Mouse (Mus musculus) hindbrain, embryonic 16.5 days (tissue): ENCODE results near the gene Gucd1. TPM values are rescaled to one million over a fixed set of nuclear protein-coding genes. Genes with fewer than 3 reads are reported as not detected.

ENCODE experiments used
- ATAC-seq: fragments of 200-750 bp; cut with Nextera tagmentation; 2 replicates; pipeline ENCODE4 v1.8.0; 2017; ENCODE audit warnings: moderate TSS enrichment, moderate library complexity
- H3K27ac ChIP-seq: fragments of 300-500 bp; sonication (generic); 2 replicates; pipeline ENCODE4 v1.5.1; 2014; ENCODE audit warnings: low read depth, mild to moderate bottlenecking, control low read depth, low read length, moderate library complexity
- H3K27me3 ChIP-seq: fragments of 300-500 bp; sonication (generic); replicated peaks from 2 replicates; pipeline ENCODE4 v1.6.1; 2014; ENCODE audit warnings: low read length; ENCODE audit not compliant: control insufficient read depth, insufficient read depth
- H3K36me3 ChIP-seq: fragments of 300-500 bp; sonication (generic); 2 replicates; pipeline ENCODE4 v1.6.1; 2014; ENCODE audit warnings: mild to moderate bottlenecking, low read length, moderate library complexity, mixed read lengths; ENCODE audit not compliant: control insufficient read depth, insufficient read depth
- H3K4me1 ChIP-seq: fragments of 300-500 bp; sonication (generic); 2 replicates; pipeline ENCODE4 v1.6.1; 2014; ENCODE audit warnings: low read depth, low read length; ENCODE audit not compliant: control insufficient read depth, insufficient read depth
- H3K4me2 ChIP-seq: fragments of 300-500 bp; sonication (generic); 2 replicates; pipeline ENCODE4 v1.6.1; 2014; ENCODE audit warnings: mild to moderate bottlenecking, low read length, control low read depth, moderate library complexity
- H3K4me3 ChIP-seq: fragments of 300-500 bp; sonication (generic); 2 replicates; pipeline ENCODE4 v1.5.1; 2014; ENCODE audit warnings: mild to moderate bottlenecking, low read length, control low read depth, moderate library complexity
- H3K9ac ChIP-seq: fragments of 300-500 bp; sonication (generic); 2 replicates; pipeline ENCODE4 v1.6.1; 2014; ENCODE audit warnings: low read depth, mild to moderate bottlenecking, control low read depth, low read length, moderate library complexity
- H3K9me3 ChIP-seq: fragments of 300-500 bp; sonication (generic); 2 replicates; pipeline ENCODE4 v1.6.1; 2014; ENCODE audit warnings: mild to moderate bottlenecking, low read length, moderate library complexity; ENCODE audit not compliant: control insufficient read depth
- WGBS: fragments of 180-500 bp; shearing (Covaris S2); extraction: QIAGEN DNeasy Blood & Tissue Kit; methylation state at CpG from one replicate; pipeline ENCODE4 v1.1.7; 2014; 5-methylcytosine and 5-hydroxymethylcytosine counted together
- polyA plus RNA-seq: library from polyadenylated mRNA; unstranded; fragments of >200 nt; fragmentation: Nextera tagmentation; extraction: Ambion mirVana; gene quantifications from 2 replicates; pipeline ENCODE4 v1.2.1, GENCODE M21; 2015

The Gucd1 gene
- polyA plus RNA-seq, 1 experiment from 2014 or later = 15.4 TPM

DNA sequence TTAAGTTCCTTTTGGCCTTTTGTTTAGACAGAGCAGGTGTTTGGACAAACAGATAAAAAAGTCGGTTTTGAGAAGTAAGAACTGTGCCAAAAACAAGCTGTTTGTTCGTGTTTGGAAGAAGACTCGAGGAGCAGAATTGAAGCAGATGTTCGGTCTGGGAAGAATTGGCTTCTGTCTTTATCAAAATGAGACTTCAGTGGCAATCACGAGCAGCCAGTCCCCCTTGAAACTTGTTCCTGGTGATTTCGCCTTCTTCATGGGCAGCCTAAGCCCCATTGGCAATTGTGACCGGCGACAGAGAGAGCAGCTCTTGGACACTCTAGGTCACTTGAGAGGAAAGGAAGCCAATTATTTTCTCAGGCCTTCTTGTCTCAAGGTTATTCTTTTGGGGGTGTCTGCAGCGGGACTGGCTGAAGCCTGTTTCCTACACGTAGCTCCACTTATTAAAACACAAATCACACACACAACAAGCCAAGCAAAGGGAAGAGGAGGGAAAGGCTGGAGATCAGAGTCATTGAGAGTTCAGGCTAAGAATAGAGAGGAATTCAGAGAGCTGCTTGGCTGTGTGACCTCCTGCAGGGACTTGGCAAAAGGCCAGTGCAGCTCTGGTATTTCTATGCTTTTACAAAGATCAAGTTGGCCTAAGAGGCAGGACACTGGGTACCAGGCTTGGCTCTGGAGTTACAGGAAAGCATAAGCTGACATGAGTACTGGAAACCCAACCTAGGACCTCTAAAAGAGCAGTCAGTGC is 66.6 kb downstream of the Gucd1 start:
- no peak overlapping the region for H3K9ac ChIP-seq
- H3K4me2 ChIP-seq = no peak overlapping the region
- peaks cover 2% of the 10 kb centered on the region for H3K4me1 ChIP-seq
- H3K27me3 ChIP-seq = no peaks in the 10 kb centered on the region
- H3K27ac ChIP-seq = peak overlapping the region; percentile 34; the same call in 1 of the 2 replicates
- H3K9me3 ChIP-seq = no peaks in the 10 kb centered on the region
- no peak overlapping the region for H3K4me3 ChIP-seq
- 29% methylated on average over 10 of the region's 10 CpGs for WGBS
- ATAC-seq = peak; percentile 87
- H3K36me3 ChIP-seq = no peaks in the 10 kb centered on the region

GRCm38 (mm10) chr10:75450331-75450730 is 67.4 kb downstream of the Gucd1 start:
- Histone ChIP-seq H3K4me1 (peaks cover 2% of the 10 kb centered on the region), H3K27me3 (no peaks in the 10 kb centered on the region), H3K4me3 (no peak overlapping the region), H3K27ac (no peak overlapping the region), H3K36me3 (no peaks in the 10 kb centered on the region), H3K4me2 (no peak overlapping the region), H3K9me3 (no peaks in the 10 kb centered on the region), H3K9ac (no peak overlapping the region)
- ATAC-seq = no peak
- WGBS = 87% methylated on average over 8 of the region's 8 CpGs

DNA sequence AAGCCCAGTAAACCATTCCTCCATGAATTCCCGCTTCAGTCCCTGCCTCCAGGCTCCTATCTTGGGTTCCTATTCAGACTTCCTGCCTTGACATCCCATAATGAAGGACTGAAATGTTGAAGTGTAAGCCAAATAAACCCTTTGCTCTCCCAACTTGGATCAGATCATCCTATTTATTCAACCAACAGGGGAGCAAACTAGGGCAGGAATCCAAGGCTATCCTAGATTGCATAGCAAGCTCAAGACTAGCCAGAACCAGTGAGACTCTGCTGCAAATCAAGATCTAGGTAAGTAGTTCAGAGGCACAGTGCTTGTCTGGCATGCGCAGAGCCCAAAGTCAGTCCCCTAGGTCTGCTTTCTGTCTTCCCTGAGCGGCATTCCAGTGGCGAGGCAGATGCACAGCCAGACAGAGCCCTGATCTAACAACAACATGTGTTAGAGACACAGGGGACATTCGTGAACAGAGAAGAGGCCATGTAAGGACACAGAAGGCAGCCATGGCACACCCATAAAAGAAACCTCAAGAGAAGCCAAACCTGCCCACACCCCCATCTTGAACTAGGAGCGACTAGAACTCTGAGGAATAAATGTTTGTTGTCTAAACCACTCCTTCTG is 68.9 kb downstream of the Gucd1 start:
- Histone ChIP-seq H3K27ac (no peak overlapping the region), H3K27me3 (no peaks in the 10 kb centered on the region), H3K9ac (no peak overlapping the region), H3K4me1 (peaks cover 6% of the 10 kb centered on the region), H3K4me3 (no peak overlapping the region), H3K9me3 (no peaks in the 10 kb centered on the region), H3K4me2 (no peak overlapping the region), H3K36me3 (no peaks in the 10 kb centered on the region)
- ATAC-seq = no peak
- WGBS = 83% methylated on average over 6 of the region's 6 CpGs

GRCm38 (mm10) chr10:75447489-75447888 is 70.3 kb downstream of the Gucd1 start:
- Histone ChIP-seq H3K36me3 (no peaks in the 10 kb centered on the region), H3K4me2 (no peak overlapping the region), H3K27me3 (no peaks in the 10 kb centered on the region), H3K9ac (no peak overlapping the region), H3K4me1 (peaks cover 6% of the 10 kb centered on the region), H3K27ac (no peak overlapping the region), H3K9me3 (no peaks in the 10 kb centered on the region), H3K4me3 (no peak overlapping the region)
- no peak for ATAC-seq
- WGBS = 82% methylated on average over 11 of the region's 11 CpGs

DNA sequence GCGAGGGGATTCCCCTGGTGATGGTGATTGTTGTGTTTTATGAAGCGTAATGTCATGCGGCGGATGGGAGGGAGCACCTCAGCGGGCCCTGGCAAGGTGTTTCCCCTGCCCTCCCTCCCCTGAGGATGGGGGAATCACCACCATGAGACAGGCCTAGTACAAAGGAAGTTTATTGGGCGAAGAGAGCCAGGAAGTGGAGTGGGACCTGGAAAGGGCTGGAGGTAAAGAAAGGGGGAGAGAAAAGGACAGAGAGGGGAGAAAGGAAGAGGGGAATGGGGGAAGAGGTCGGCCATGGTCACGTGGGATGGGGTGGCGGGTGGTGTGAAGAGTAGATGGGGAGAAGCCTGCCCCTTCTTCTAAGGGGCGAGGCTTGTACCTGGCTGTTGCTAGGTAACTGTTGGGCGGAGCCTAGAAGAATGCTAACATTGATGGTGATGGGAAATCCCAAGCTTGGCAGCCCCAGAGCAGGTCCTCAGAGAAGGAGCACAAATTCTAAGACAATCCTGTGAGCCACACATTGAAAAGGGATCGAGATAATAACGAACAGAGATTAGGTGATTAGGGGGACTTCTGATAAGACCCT is 71.2 kb downstream of the Gucd1 start:
- Histone ChIP-seq H3K4me1 (peaks cover 4% of the 10 kb centered on the region), H3K36me3 (no peaks in the 10 kb centered on the region), H3K4me3 (no peak overlapping the region), H3K9ac (no peak overlapping the region), H3K27ac (no peak overlapping the region), H3K27me3 (no peaks in the 10 kb centered on the region), H3K9me3 (no peaks in the 10 kb centered on the region), H3K4me2 (no peak overlapping the region)
- no peak for ATAC-seq
- 71% methylated on average over 13 of the region's 13 CpGs for WGBS

DNA sequence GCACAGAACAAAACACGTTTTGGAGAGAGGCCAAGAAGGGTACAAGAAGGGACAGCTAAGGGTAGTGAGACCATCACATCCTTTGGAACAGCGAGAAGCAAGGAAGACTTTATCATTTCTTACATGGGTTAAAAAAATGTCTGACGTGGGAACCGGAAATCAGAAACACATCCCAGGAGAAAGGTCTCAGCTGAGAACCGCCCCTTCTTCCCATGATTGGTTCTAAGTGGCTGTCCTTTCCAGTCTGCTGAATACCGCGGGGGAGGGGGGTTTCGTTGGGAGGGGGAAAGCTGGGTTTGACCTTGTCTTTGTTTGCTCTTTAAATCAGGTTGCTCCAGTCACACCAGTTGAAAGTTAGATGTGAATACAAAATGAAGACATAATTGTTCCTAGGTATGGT is 72.7 kb downstream of the Gucd1 start:
- 60% methylated on average over 8 of the region's 8 CpGs for WGBS
- peaks cover 4% of the 10 kb centered on the region; the same call in 1 of the 2 replicates for H3K4me1 ChIP-seq
- H3K4me3 ChIP-seq = no peak overlapping the region
- H3K36me3 ChIP-seq = no peaks in the 10 kb centered on the region
- no peak overlapping the region for H3K9ac ChIP-seq
- no peaks in the 10 kb centered on the region for H3K27me3 ChIP-seq
- no peak overlapping the region for H3K4me2 ChIP-seq
- H3K27ac ChIP-seq = no peak overlapping the region
- H3K9me3 ChIP-seq = no peaks in the 10 kb centered on the region
- ATAC-seq = no peak

DNA sequence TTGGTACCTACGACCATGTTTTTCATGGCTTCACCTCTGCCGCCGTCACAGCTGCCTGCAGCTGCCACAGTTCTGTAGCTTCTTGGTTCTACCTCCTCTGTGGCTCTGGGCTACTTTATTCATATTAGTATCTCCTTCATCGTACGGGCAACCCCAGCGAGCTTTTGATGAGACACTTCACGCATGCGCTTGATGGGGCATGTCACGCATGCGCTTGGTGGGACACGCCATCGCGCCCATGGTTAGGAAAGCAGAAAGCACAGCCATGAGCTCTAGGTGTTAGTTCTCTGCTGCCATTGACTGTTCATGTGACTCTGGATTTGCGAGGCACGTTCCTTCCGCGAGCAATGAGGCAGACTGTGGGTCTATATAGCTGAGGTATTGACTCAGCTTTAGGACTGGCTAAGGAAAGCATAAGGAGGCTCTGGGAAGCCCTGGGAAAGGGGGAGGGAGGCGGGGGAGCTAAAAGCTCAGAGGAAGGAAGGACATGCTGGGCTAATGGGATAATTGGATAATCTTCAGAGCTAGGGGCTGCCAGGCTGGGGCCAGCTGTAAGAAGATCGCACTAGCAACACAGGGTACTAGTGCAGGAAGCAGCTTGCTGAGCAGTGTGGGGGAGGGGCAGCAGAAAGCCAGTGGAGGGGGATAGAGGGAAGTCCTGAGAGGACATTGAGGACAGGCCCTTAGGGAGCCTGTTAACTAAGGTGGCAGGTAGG is 73.5 kb downstream of the Gucd1 start:
- WGBS = 77% methylated on average over 19 of the region's 19 CpGs

DNA sequence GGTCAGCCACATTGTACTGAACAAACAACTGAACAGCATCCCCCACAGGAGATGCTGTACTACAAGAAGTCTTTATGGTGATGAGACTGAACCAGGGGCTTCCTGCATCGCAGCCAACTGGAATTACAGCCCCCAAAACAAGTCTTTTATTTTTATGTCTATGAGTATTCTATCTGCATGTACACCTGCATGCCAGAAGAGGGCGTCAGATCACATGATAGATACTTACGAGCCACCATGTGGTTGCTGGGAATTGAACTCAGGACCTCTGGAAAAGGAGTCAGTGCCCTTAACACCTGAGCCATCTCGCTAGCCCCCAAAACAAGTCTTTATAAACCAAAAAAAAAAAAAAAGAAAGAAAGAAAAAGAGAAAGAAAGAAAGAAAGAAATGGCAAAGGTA is 74.8 kb downstream of the Gucd1 start:
- H3K9ac ChIP-seq = no peak overlapping the region
- peaks cover 12% of the 10 kb centered on the region for H3K4me1 ChIP-seq
- no peaks in the 10 kb centered on the region for H3K27me3 ChIP-seq
- no peak overlapping the region for H3K4me3 ChIP-seq
- H3K36me3 ChIP-seq = no peaks in the 10 kb centered on the region
- no peaks in the 10 kb centered on the region for H3K9me3 ChIP-seq
- no peak for ATAC-seq
- H3K4me2 ChIP-seq = no peak overlapping the region
- no peak overlapping the region for H3K27ac ChIP-seq
- WGBS = 83% methylated on average over 4 of the region's 4 CpGs

More for the DNA sequence above, 73.5 kb downstream of the Gucd1 start:
- H3K4me3 ChIP-seq = no peak overlapping the region
- H3K36me3 ChIP-seq = no peaks in the 10 kb centered on the region
- H3K4me1 ChIP-seq = peaks cover 6% of the 10 kb centered on the region; the same call in 1 of the 2 replicates
- H3K9me3 ChIP-seq = no peaks in the 10 kb centered on the region
- peak; percentile 63; the same call in 1 of the 2 replicates for ATAC-seq
- H3K27ac ChIP-seq = no peak overlapping the region
- no peak overlapping the region for H3K4me2 ChIP-seq
- H3K27me3 ChIP-seq = no peaks in the 10 kb centered on the region
- H3K9ac ChIP-seq = no peak overlapping the region

GRCm38 (mm10) chr10:75441800-75442199 is 76.0 kb downstream of the Gucd1 start:
- Histone ChIP-seq H3K4me2 (no peak overlapping the region), H3K9ac (no peak overlapping the region), H3K4me1 (peaks cover 14% of the 10 kb centered on the region), H3K4me3 (no peak overlapping the region), H3K9me3 (no peaks in the 10 kb centered on the region), H3K27me3 (no peaks in the 10 kb centered on the region), H3K27ac (no peak overlapping the region), H3K36me3 (no peaks in the 10 kb centered on the region)
- WGBS = 87% methylated on average over 4 of the region's 4 CpGs
- no peak for ATAC-seq
